9 mouse cellular contexts compared by ENCODE assay signal in the genomic region with DNA sequence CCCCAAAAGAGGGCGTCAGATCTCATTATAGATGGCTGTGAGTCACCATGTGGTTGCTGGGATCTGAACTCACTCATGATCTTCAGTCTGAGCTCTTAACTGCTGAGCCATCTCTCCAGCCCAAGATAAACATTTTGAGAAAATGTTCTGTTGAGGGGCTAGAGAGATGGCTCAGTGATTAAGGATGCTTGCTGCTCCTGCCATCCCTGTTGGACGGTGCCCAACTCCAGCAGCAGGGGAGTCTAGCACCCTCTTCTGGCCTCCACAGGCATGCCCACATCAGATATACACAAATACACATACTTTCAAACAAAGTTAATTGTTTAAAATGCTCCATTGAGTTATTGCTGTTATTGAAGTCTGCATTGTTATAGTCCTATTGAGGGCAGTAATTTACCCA. TPM values are rescaled to one million over a fixed set of nuclear protein-coding genes. Genes with fewer than 3 reads are reported as not detected.
DNase-seq lines count a peak whose midpoint lies in the region; ATAC-seq and TF ChIP-seq lines count a peak whose summit lies in the region.
"Had no signal": no experiment of that assay in that cellular context is flagged by ENCODE, and none has a peak within 500 bp of the region (broad histone marks: within the 10 kb centered on the region; RNA-seq: fewer than 3 reads in every experiment).

No protein-coding gene starts in this region.

- no peak overlapping the region for H3K4me2 ChIP-seq in lung, embryonic 14.5 days
- no peak overlapping the region for H3K4me2 ChIP-seq in midbrain, embryonic 15.5 days
- H3K4me2 ChIP-seq: liver, embryonic 13.5 days had no signal

- intact Hi-C loops in left cerebral cortex, postnatal 14 days (cut with DNase I): no loop called here
- intact Hi-C loops in left cerebral cortex, postnatal 25 days (cut with DNase I): no loop called here

- H3K9me3 ChIP-seq in ES-Bruce4 (replicated peaks; ENCODE audit: control insufficient read depth, insufficient read depth, low read length, poor library complexity, severe bottlenecking): no peaks in the 10 kb centered on the region
- no peaks in the 10 kb centered on the region for H3K9me3 ChIP-seq in lung, embryonic 14.5 days (ENCODE audit: low read depth, low read length)
- no peaks in the 10 kb centered on the region for H3K9me3 ChIP-seq in midbrain, embryonic 15.5 days
- H3K9me3 ChIP-seq: liver, embryonic 13.5 days had no signal

- H3K9ac ChIP-seq in ES-Bruce4 (ENCODE audit: low read depth, poor library complexity, severe bottlenecking): no peak overlapping the region
- no peak overlapping the region for H3K9ac ChIP-seq in lung, embryonic 14.5 days
- H3K9ac ChIP-seq in midbrain, embryonic 15.5 days: no peak overlapping the region
- H3K9ac ChIP-seq: liver, embryonic 13.5 days had no signal

- no peak for ATAC-seq in lung, embryonic 14.5 days (ENCODE audit: insufficient read depth)
- ATAC-seq in midbrain, embryonic 15.5 days (replicated peaks): no peak

- no peak for TF ChIP-seq EP300 in ES-Bruce4 (IDR thresholded peaks at IDR 0.05; ENCODE audit: insufficient read depth, low read depth, low read length)

- H3K36me3 ChIP-seq in ES-Bruce4 (ENCODE audit: control insufficient read depth, insufficient read depth, low read length, poor library complexity, severe bottlenecking): no peaks in the 10 kb centered on the region
- H3K36me3 ChIP-seq in lung, embryonic 14.5 days (ENCODE audit: insufficient read depth): no peaks in the 10 kb centered on the region
- no peaks in the 10 kb centered on the region for H3K36me3 ChIP-seq in midbrain, embryonic 15.5 days (replicated peaks)
- H3K36me3 ChIP-seq: liver, embryonic 13.5 days had no signal

- no peak overlapping the region for H3K27ac ChIP-seq in ES-Bruce4 (ENCODE audit: insufficient read depth, low read length)
- no peak overlapping the region for H3K27ac ChIP-seq in lung, embryonic 14.5 days (ENCODE audit: low read depth)
- H3K27ac ChIP-seq in midbrain, embryonic 15.5 days: no peak overlapping the region
- H3K27ac ChIP-seq: liver, embryonic 13.5 days had no signal

- TF ChIP-seq POLR2A in ES-Bruce4 (IDR thresholded peaks at IDR 0.05; ENCODE audit: insufficient read depth, low read length): no peak

- 46% methylated on average over 2 of the region's 2 CpGs for WGBS in lung, embryonic 14.5 days
- WGBS in midbrain, embryonic 15.5 days: 63% methylated on average over 2 of the region's 2 CpGs

- H3K27me3 ChIP-seq in ES-Bruce4 (ENCODE audit: control insufficient read depth, insufficient read depth, low read length, poor library complexity, severe bottlenecking): no peaks in the 10 kb centered on the region
- no peaks in the 10 kb centered on the region for H3K27me3 ChIP-seq in lung, embryonic 14.5 days (ENCODE audit: insufficient read depth, low read length)
- H3K27me3 ChIP-seq in midbrain, embryonic 15.5 days (replicated peaks): no peaks in the 10 kb centered on the region

- TF ChIP-seq CTCF in ES-Bruce4 (IDR thresholded peaks at IDR 0.05; ENCODE audit: low read depth, low read length): peak; percentile 90
- peak; percentile 56 for TF ChIP-seq CTCF in lung, embryonic 14.5 days (IDR thresholded peaks at IDR 0.05; ENCODE audit: low read depth)

- H3K4me3 ChIP-seq in ES-Bruce4 (ENCODE audit: low read depth, low read length): no peak overlapping the region
- no peak overlapping the region for H3K4me3 ChIP-seq in lung, embryonic 14.5 days (ENCODE audit: low read depth, low read length)
- H3K4me3 ChIP-seq in midbrain, embryonic 15.5 days: no peak overlapping the region
- H3K4me3 ChIP-seq: liver, embryonic 13.5 days had no signal

- peak; percentile 64 to 67 for DNase-seq in cerebellum, postnatal 10 days
- DNase-seq in cerebellum, adult 9-10 months: no peak
- peak; percentile 13 to 42 for DNase-seq in left cerebral cortex, postnatal 14 days (ENCODE audit: low spot score in 2 of 2)
- no peak for DNase-seq in left cerebral cortex, postnatal 25 days (ENCODE audit: low spot score in 2 of 2)
- DNase-seq in lung, embryonic 14.5 days: peak; percentile 59
- no peak for DNase-seq in layer of hippocampus, adult 8-10 months (ENCODE audit: low spot score in 2 of 2)
- DNase-seq: liver, embryonic 13.5 days had no signal

- H3K4me1 ChIP-seq in ES-Bruce4 (ENCODE audit: control insufficient read depth, insufficient read depth, low read length): no peaks in the 10 kb centered on the region
- peaks cover 4% of the 10 kb centered on the region; the same call in 1 of the 2 replicates for H3K4me1 ChIP-seq in lung, embryonic 14.5 days (ENCODE audit: insufficient read depth)
- H3K4me1 ChIP-seq in midbrain, embryonic 15.5 days: no peaks in the 10 kb centered on the region
- H3K4me1 ChIP-seq: liver, embryonic 13.5 days had no signal

RNA-seq across cellular contexts. Expression of a gene that starts 19.8 kb away (rescaled TPM):
- 10 to 100 TPM; 46.6 to 54.0 TPM for total RNA-seq in left cerebral cortex, postnatal 14 days (2021)
- 10 to 100 TPM; 61.7 to 66.5 TPM for total RNA-seq in left cerebral cortex, postnatal 25 days (2021)
- polyA plus RNA-seq in ES-Bruce4 (2011; ENCODE audit: insufficient read depth, insufficient read length, low read depth, missing spikeins): 36.8 and 48.9 TPM in 2 replicates
- 3.3 and 4.2 TPM in 2 replicates for polyA plus RNA-seq in lung, embryonic 14.5 days (2014; fragmentation: Nextera tagmentation; extraction: Ambion mirVana)
- 10 to 100 TPM; 31.6 to 45.7 (median 39.1) TPM for total RNA-seq in layer of hippocampus, adult 8-10 months (2022)
- 5.6 and 6.0 TPM in 2 replicates for polyA plus RNA-seq in midbrain, embryonic 15.5 days (2015; fragmentation: Nextera tagmentation; extraction: Ambion mirVana)

Comparison
In these comparisons a context has a peak if more than half of its experiments do, and no peak if none do; other contexts are left out.
1. DNase-seq: peak in cerebellum, postnatal 10 days (2 of 2), left cerebral cortex, postnatal 14 days (2 of 2) and lung, embryonic 14.5 days (single experiment); none in cerebellum, adult 9-10 months (single experiment), left cerebral cortex, postnatal 25 days (0 of 2) and layer of hippocampus, adult 8-10 months (0 of 2).